Mouse (Mus musculus) A20 (cell line): Measurements from ENCODE around the gene Ddost.

Experiments
- DNase-seq: peaks from one replicate; pipeline ENCODE4 v3.0.0-alpha.2; 2011; ENCODE audit warnings: low read depth, low spot score

The Ddost gene

GRCm38 (mm10) chr4:138337341-138337740 is 32.8 kb downstream of the Ddost start:
- DNase-seq, result no peak

DNA sequence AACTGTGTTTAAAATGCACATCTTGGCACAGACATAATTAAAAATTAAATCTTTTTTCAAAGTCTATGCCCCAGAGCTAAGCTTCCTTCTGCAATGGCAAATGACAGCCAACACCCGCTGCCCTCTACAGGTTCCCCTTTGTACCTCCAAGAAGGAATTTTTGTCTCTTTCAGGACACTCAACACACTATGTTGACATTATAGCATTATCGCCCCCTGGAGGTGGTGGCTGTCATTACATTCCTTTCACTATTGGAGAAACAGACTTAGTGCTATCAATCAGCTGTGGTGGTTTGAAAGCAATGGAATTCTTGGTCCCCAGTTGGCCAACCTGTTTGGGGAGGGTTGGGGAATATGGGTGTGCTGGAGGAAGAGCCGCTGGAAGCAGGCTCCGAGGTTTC is 35.4 kb downstream of the Ddost start:
- peak; percentile 32 for DNase-seq

DNA sequence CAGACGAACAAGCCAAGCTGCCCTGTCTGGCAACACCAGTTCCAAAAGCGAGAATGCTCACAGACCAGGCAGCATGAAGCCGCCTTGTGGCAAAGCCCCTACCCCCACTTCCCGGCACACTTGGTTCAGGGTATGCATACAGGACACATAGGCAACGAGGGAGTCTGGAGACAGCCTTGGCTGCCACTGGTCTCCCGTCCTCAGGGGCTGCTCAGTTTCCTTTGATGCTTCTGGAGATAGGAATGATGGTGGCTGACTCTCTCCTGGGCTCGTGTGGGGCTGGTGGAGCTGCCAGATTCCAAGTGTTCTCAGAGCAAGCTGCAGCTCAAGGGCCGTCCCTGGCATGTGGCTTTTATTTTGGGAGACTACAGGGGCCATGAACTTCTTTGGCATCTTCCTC is 36.9 kb downstream of the Ddost start:
- DNase-seq, result no peak

- DNase-seq, result no peak
These were observed 37.5 kb downstream of the Ddost start for GRCm38 (mm10) chr4:138342048-138342447.

DNA sequence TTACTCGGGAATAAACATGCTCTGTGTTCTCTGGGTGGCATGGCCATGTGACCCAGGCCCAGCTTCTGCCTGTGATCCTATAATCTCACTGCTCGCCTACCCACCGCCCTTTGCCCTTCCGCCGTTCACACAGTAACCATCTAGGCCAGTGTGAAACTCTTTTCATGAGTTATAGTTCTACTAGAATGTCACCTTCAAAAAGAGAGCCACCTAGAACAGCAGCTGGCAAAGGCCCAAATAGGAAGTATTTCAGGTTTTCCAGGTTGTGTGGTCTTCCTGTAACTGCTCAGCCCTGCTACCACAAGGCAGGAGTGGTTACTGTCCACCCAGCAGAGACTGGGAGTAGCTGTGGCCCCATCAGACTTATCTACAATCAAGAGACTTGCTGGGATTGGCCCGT is 38.2 kb downstream of the Ddost start:
- no peak for DNase-seq

- no peak for DNase-seq
These were observed 38.9 kb downstream of the Ddost start for GRCm38 (mm10) chr4:138343341-138343837.

DNA sequence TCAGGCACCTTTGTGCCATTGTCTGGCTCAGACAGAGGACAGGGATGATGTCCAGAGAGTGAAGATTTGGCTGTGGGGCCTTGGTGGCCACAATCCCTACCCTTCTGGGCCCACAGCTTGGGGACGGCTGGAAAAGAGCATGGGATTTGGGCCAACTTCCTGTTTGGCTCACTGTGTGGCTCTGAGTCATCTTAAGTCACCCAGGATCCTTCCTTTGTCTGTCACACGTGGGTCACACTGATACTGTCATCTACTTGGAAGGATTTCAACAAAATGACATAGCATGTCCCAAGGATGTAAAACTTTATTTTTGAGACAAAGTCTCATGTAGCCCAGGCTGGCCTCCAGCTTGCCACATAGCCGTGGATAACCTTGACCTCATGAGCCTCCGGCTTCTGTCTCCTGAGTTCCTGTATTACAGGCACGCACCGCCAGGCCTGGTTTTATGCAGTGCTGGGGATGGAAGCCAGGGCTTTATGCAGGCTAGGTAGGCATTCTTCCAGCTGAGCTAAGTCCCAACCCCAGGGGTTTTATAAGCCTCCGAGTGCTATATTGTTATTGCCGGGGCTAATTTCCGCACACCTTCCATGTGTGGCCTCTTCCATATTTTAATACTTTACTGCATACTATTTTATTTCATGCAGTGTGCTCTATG is 40.5 kb downstream of the Ddost start:
- no peak for DNase-seq

- no peak for DNase-seq
These were observed 42.8 kb downstream of the Ddost start for GRCm38 (mm10) chr4:138347280-138347679.

DNA sequence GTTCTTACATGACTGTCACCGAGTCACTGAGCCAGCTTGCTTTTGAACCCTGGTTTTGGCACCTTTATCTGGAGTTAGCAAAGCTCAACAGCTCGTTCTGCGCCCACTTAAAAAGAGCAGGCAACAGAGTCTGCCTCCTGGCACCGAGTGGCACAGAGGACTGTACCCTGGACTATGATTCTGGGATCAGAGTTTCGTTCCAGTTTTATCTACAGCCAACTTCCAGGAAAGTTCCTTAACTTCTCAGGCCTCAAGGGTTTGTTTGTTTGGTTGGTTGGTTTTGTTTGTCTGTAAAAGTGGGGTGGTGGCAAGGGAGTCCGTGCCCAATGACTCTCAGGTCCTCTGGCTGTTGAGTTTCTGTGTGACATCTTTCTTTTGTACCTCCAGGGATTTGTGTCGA is 44.2 kb downstream of the Ddost start:
- no peak for DNase-seq

DNA sequence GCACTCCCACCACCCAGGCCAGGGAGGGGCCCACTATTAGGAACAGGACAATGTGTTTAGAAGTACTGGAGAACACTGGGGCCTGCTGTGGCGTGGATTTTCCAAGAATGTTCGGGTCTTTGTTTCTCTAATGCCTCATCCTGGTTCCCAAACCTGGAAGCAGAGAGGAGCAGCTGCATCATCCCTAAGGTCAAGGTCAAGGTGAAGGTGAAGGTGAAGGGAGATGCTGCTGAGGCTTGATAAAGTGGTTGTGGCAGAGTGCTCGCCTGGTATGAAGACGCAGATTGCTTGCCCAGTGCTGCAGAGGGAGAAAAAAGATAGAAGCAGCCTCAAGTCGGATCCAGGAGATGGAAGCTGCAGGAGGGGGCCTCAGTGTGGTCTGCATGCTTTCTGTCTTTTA is 47.3 kb downstream of the Ddost start:
- DNase-seq, result no peak

GRCm38 (mm10) chr4:138352692-138353091 is 48.2 kb downstream of the Ddost start:
- DNase-seq, result no peak

DNA sequence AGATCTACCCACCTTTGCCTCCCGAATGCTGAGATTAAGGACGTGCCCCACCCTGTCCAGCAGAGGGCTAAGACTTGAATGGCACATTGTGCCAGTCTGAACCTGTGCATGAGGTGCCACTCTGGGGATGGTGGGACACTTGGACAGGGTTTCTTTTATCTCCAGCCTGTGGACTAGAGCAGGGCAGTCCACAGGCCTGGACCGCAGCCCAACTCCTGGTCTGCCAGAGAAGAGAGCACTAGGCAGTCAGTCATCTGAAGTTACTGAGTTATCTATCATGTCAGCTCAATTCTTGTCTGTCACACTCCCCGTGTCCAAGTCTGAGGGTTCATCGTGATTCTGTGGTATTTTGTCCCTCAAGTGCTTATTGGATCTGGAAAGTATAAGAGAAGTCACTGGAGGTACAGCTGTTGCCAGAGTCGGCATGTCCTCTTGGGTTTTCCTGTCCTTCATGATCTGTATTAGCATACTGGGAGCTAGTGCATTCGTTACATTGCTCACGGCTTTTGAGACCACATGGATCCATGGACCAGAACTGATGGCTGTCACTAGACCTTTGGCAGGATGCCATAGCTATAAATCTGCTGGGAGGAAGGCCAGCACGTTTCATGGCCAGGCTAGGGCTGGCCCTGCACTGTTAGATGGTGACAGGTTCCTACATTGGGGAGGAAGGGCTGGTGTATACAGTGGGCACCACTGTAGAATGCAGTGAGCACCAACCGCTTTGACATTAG is 49.1 kb downstream of the Ddost start:
- no peak for DNase-seq

GRCm38 (mm10) chr4:138355496-138355895 is 51.0 kb downstream of the Ddost start:
- DNase-seq, result no peak

- no peak for DNase-seq
These were observed 51.6 kb downstream of the Ddost start for GRCm38 (mm10) chr4:138356141-138356540.

DNA sequence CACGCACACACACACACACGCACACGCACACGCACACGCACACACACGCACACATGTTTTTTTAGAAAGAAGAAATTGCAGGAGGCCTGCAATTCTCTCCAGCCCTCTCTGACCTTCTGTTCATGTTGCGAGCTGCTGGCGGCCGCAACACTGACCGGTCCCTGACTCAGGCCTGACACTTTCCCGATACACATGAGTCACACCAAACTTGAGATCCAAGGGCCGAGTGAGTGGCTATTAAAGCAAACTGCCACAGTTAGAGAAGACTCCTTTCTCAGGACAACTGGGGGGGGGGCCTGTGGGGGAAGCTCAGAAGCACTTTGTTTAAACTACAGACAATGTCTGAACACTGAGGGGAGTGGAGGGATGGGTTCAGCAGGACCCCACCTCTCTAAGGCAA is 52.0 kb downstream of the Ddost start:
- no peak for DNase-seq

DNA sequence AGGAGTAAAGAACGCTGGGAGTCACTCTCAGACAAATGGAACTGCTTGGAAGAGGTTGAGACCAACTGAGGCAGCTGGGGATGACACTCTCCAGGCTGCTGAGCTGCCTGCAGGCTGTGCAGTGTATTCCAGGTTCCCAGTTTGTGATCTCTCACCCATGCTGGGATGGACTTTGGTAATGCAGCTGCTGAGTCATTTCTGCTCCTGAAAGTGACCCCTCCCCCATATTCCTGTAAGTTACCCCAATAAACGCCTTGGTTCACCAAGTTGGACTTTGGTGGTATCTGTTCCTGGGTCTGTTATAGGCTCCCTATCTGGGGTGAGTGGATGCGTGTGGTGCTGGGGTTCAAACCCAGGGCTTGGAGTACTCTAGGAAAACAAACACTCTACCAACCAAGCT is 53.6 kb downstream of the Ddost start:
- no peak for DNase-seq

- no peak for DNase-seq
These were observed 56.9 kb downstream of the Ddost start for GRCm38 (mm10) chr4:138361370-138361821.
